Mouse (Mus musculus): Measurements from ENCODE around the gene Foxn3. TPM values are rescaled to one million over a fixed set of nuclear protein-coding genes. Genes with fewer than 3 reads are reported as not detected.

The Foxn3 gene
- total RNA-seq, 2 experiments from 2014 or later = 47.3 to 50.9 TPM

GRCm38 (mm10) chr12:99229973-99230782, 333.2 kb downstream of the Foxn3 start:
- DNase-seq (ENCODE audit: low spot score in 2 of 2) = no peak

- no peak for DNase-seq (ENCODE audit: low spot score in 2 of 2)
These were observed 335.9 kb downstream of the Foxn3 start for GRCm38 (mm10) chr12:99227313-99227952.

GRCm38 (mm10) chr12:99224863-99225603, 338.3 kb downstream of the Foxn3 start:
- peak in 1 of 2 experiments; percentile 15 for DNase-seq (ENCODE audit: low spot score in 2 of 2)

GRCm38 (mm10) chr12:99221087-99221846, 342.1 kb downstream of the Foxn3 start:
- DNase-seq (ENCODE audit: low spot score in 2 of 2) = no peak

- peak in 1 of 2 experiments; percentile 43 for DNase-seq (ENCODE audit: low spot score in 2 of 2)
These were observed 343.0 kb downstream of the Foxn3 start for GRCm38 (mm10) chr12:99220333-99220732.

- DNase-seq (ENCODE audit: low spot score in 2 of 2) = no peak
These were observed 343.6 kb downstream of the Foxn3 start for GRCm38 (mm10) chr12:99219812-99220211.

GRCm38 (mm10) chr12:99217145-99217698, 346.2 kb downstream of the Foxn3 start:
- DNase-seq (ENCODE audit: low spot score in 2 of 2) = no peak

GRCm38 (mm10) chr12:99216341-99216761, 347.0 kb downstream of the Foxn3 start:
- DNase-seq (ENCODE audit: low spot score in 2 of 2) = no peak

GRCm38 (mm10) chr12:99215521-99216255, 347.7 kb downstream of the Foxn3 start:
- DNase-seq (ENCODE audit: low spot score in 2 of 2) = no peak

- DNase-seq (ENCODE audit: low spot score in 2 of 2) = no peak
These were observed 349.3 kb downstream of the Foxn3 start for GRCm38 (mm10) chr12:99214098-99214497.

- no peak for DNase-seq (ENCODE audit: low spot score in 2 of 2)
These were observed 350.2 kb downstream of the Foxn3 start for GRCm38 (mm10) chr12:99213218-99213617.

GRCm38 (mm10) chr12:99209801-99210200, 353.6 kb downstream of the Foxn3 start:
- DNase-seq (ENCODE audit: low spot score in 2 of 2) = no peak

GRCm38 (mm10) chr12:99208251-99208650, 355.1 kb downstream of the Foxn3 start:
- no peak for DNase-seq (ENCODE audit: low spot score in 2 of 2)

- DNase-seq (ENCODE audit: low spot score in 2 of 2) = no peak
These were observed 356.3 kb downstream of the Foxn3 start for GRCm38 (mm10) chr12:99207014-99207612.

GRCm38 (mm10) chr12:99205734-99206133, 357.6 kb downstream of the Foxn3 start:
- no peak for DNase-seq (ENCODE audit: low spot score in 2 of 2)

- DNase-seq (ENCODE audit: low spot score in 2 of 2) = no peak
These were observed 364.3 kb downstream of the Foxn3 start for GRCm38 (mm10) chr12:99199124-99199483.

GRCm38 (mm10) chr12:99198428-99199123, 364.8 kb downstream of the Foxn3 start:
- DNase-seq (ENCODE audit: low spot score in 2 of 2) = no peak

GRCm38 (mm10) chr12:99197031-99197430, 366.4 kb downstream of the Foxn3 start:
- DNase-seq (ENCODE audit: low spot score in 2 of 2) = no peak

GRCm38 (mm10) chr12:99195655-99196054, 367.7 kb downstream of the Foxn3 start:
- no peak for DNase-seq (ENCODE audit: low spot score in 2 of 2)
